Mouse (Mus musculus) hindbrain, embryonic 15.5 days (tissue): ENCODE data around the gene Agt. TPM values are rescaled to one million over a fixed set of nuclear protein-coding genes. Genes with fewer than 3 reads are reported as not detected.
A peak's percentile ranks its signal among the peaks of the same experiment; 100 is the strongest.

Experiments used
- ATAC-seq: fragments of 200-750 bp; cut with Nextera tagmentation; 2 replicates; pipeline ENCODE4 v1.8.0; 2017; ENCODE audit warnings: low read depth, moderate number of reproducible peaks, moderate TSS enrichment; ENCODE audit not compliant: low FRiP score
- H3K27ac ChIP-seq: fragments of 300-500 bp; sonication (generic); replicated peaks from 2 replicates; pipeline ENCODE4 v1.5.1; 2015; ENCODE audit warnings: mild to moderate bottlenecking, inconsistent platforms
- H3K27me3 ChIP-seq: fragments of 300-500 bp; sonication (generic); 2 replicates; pipeline ENCODE4 v1.6.1; 2015; ENCODE audit warnings: control low read depth, inconsistent platforms
- H3K36me3 ChIP-seq: fragments of 300-500 bp; sonication (generic); 2 replicates; pipeline ENCODE4 v1.6.1; 2015; ENCODE audit warnings: control low read depth, inconsistent platforms
- H3K4me1 ChIP-seq: fragments of 300-500 bp; sonication (generic); replicated peaks from 2 replicates; pipeline ENCODE4 v1.6.1; 2015; ENCODE audit warnings: control low read depth, inconsistent platforms
- H3K4me2 ChIP-seq: fragments of 300-500 bp; sonication (generic); 2 replicates; pipeline ENCODE4 v1.6.1; 2015; ENCODE audit warnings: moderate library complexity, mild to moderate bottlenecking, inconsistent platforms
- H3K4me3 ChIP-seq: fragments of 300-500 bp; sonication (generic); 2 replicates; pipeline ENCODE4 v1.5.1; 2015; ENCODE audit warnings: mild to moderate bottlenecking, inconsistent platforms
- H3K9ac ChIP-seq: fragments of 300-500 bp; sonication (generic); 2 replicates; pipeline ENCODE4 v1.6.1; 2015; ENCODE audit warnings: inconsistent platforms
- H3K9me3 ChIP-seq: fragments of 300-500 bp; sonication (generic); 2 replicates; pipeline ENCODE4 v1.6.1; 2016; ENCODE audit warnings: control low read depth, inconsistent platforms
- WGBS: fragments of 180-500 bp; shearing (Covaris S2); methylation state at CpG from one replicate; pipeline ENCODE4 v1.1.7; 2015; 5-methylcytosine and 5-hydroxymethylcytosine counted together
- polyA plus RNA-seq: library from polyadenylated mRNA; unstranded; fragments of >200 nt; fragmentation: Nextera tagmentation; extraction: Ambion mirVana; gene quantifications from 2 replicates; pipeline ENCODE4 v1.2.1, GENCODE M21; 2015

Agt gene
- polyA plus RNA-seq, 1 experiment from 2014 or later: 1.0 TPM

- H3K36me3 ChIP-seq: peaks cover 89% of the 10 kb centered on the region
- no peak for ATAC-seq
- no peak overlapping the region for H3K4me2 ChIP-seq
- WGBS: 43% methylated on average over 1 of the region's 1 CpGs
- H3K27ac ChIP-seq: 0 out of 2 replicates have a peak overlapping the region, but pooled peaks have one; percentile 26
- H3K9ac ChIP-seq: no peak overlapping the region
- H3K27me3 ChIP-seq: no peaks in the 10 kb centered on the region
- no peaks in the 10 kb centered on the region for H3K4me1 ChIP-seq
- H3K9me3 ChIP-seq: no peaks in the 10 kb centered on the region
- no peak overlapping the region for H3K4me3 ChIP-seq
Measured at GRCm38 (mm10) chr8:124548187-124548586, 21.3 kb downstream of the Agt start.

GRCm38 (mm10) chr8:124547269-124547668, 22.2 kb downstream of the Agt start:
- Histone ChIP-seq H3K36me3 (peaks cover 91% of the 10 kb centered on the region), H3K4me3 (no peak overlapping the region), H3K27ac (0 out of 2 replicates have a peak overlapping the region, but pooled peaks have one; percentile 26), H3K4me2 (no peak overlapping the region), H3K4me1 (no peaks in the 10 kb centered on the region), H3K9me3 (no peaks in the 10 kb centered on the region), H3K27me3 (no peaks in the 10 kb centered on the region), H3K9ac (no peak overlapping the region)
- WGBS: 58% methylated on average over 11 of the region's 11 CpGs
- peak; percentile 50; the same call in 1 of the 2 replicates for ATAC-seq

- H3K36me3 ChIP-seq: peaks cover 91% of the 10 kb centered on the region
Measured at GRCm38 (mm10) chr8:124546815-124547214, 22.7 kb downstream of the Agt start.

DNA sequence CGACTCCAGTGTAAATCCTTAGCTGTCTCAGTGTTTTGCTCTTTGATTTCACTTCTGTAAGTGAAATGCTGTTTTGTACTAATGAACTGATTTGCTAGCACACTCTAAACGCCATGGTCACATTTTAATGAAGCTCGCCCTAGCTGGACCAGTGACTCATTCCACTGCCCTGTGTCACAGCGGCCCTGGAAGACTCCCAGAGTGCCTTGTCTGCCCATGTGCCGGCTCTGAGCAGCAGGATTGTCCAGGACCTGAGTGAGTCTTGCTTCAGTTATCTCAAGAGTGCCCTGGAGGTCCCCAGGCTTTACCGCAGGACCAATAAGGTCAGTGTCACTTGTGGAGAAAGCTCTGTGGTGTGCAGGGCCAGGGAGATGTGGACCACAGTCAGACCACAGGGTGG, 23.1 kb downstream of the Agt start:
- 93% methylated on average over 6 of the region's 6 CpGs for WGBS
- no peak for ATAC-seq

More at GRCm38 (mm10) chr8:124546815-124547214, 22.7 kb downstream of the Agt start:
- 79% methylated on average over 7 of the region's 7 CpGs for WGBS
- no peaks in the 10 kb centered on the region for H3K9me3 ChIP-seq
- 0 out of 2 replicates have a peak overlapping the region, but pooled peaks have one; percentile 26 for H3K27ac ChIP-seq
- no peak overlapping the region for H3K4me2 ChIP-seq
- no peak overlapping the region for H3K4me3 ChIP-seq
- no peak for ATAC-seq
- H3K27me3 ChIP-seq: no peaks in the 10 kb centered on the region
- no peaks in the 10 kb centered on the region for H3K4me1 ChIP-seq
- no peak overlapping the region for H3K9ac ChIP-seq

DNA sequence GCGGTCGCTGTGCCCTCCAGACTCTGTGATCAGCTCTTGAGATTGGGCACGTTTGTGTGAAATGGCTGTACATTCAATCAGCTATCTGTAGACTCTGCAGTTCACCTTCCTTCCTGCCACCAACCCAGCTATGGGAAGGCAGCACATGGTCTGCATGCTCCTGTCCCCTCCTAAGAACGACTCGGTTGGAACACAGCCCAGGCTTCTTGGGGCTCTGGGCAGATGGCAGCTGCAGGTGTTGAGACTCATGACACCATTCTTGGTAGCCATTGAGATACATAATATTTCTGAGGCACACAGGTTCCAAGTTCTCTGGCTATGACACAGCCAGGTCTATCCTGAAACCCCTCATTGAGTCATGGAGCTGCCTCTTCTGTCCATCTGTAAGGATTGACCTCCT, 26.2 kb downstream of the Agt start:
- peaks cover 90% of the 10 kb centered on the region for H3K36me3 ChIP-seq
- H3K9ac ChIP-seq: no peak overlapping the region
- WGBS: 90% methylated on average over 5 of the region's 5 CpGs
- no peaks in the 10 kb centered on the region for H3K4me1 ChIP-seq
- no peaks in the 10 kb centered on the region for H3K27me3 ChIP-seq
- no peak overlapping the region for H3K4me2 ChIP-seq
- no peak overlapping the region for H3K27ac ChIP-seq
- H3K9me3 ChIP-seq: no peaks in the 10 kb centered on the region
- no peak for ATAC-seq
- H3K4me3 ChIP-seq: no peak overlapping the region

More for the DNA sequence above, 23.1 kb downstream of the Agt start:
- no peaks in the 10 kb centered on the region for H3K4me1 ChIP-seq
- H3K27me3 ChIP-seq: no peaks in the 10 kb centered on the region
- H3K4me3 ChIP-seq: no peak overlapping the region
- 0 out of 2 replicates have a peak overlapping the region, but pooled peaks have one; percentile 26 for H3K27ac ChIP-seq
- H3K36me3 ChIP-seq: peaks cover 91% of the 10 kb centered on the region
- H3K9me3 ChIP-seq: no peaks in the 10 kb centered on the region
- H3K4me2 ChIP-seq: no peak overlapping the region
- H3K9ac ChIP-seq: no peak overlapping the region

DNA sequence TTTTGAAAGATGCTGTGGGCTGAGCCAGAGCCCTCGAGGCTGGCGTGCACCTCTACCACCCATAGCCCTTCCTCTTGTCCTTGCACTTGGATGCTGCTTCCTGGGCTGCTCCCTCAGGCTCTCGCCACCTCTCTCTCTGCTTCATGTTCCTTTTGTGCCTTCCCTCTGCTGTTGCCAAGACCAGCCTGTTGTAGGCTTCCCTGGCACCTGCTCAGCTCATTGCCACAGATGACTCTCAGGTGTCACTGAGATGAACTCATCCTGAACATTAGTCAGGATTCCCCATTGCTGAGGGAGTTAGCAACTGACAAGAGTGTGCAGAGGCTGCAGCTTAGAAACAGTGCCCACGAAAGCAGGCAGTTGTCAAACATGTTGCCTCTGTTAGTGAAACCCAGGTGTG, 27.5 kb downstream of the Agt start:
- Histone ChIP-seq H3K4me2 (no peak overlapping the region), H3K27ac (no peak overlapping the region), H3K4me3 (no peak overlapping the region), H3K36me3 (peaks cover 90% of the 10 kb centered on the region), H3K9ac (no peak overlapping the region), H3K27me3 (no peaks in the 10 kb centered on the region), H3K9me3 (no peaks in the 10 kb centered on the region), H3K4me1 (no peaks in the 10 kb centered on the region)
- WGBS: 95% methylated on average over 4 of the region's 4 CpGs
- no peak for ATAC-seq

DNA sequence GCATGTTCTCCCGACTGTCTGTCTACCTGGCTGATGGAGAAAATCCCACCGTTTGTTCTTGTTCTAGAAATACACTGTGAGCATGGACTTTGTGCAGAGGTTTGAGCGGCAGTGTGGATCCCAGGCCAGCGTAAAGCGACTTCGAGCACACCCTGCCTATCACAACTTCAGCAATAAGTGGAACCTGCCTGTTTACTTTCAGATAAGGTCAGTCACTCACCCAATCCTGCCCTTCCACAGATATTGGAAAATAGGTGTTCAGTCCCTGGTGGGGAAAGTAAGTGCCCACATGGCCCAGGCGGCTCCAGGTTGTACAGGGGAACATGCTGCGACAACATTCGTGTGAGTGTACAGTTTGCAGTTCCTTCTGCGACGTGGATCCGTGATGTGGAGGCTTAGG, 28.6 kb downstream of the Agt start:
- H3K4me2 ChIP-seq: no peak overlapping the region
- H3K4me3 ChIP-seq: no peak overlapping the region
- H3K4me1 ChIP-seq: no peaks in the 10 kb centered on the region
- ATAC-seq: no peak
- H3K27me3 ChIP-seq: no peaks in the 10 kb centered on the region
- 97% methylated on average over 12 of the region's 12 CpGs for WGBS
- peaks cover 90% of the 10 kb centered on the region for H3K36me3 ChIP-seq
- H3K9me3 ChIP-seq: no peaks in the 10 kb centered on the region
- H3K9ac ChIP-seq: no peak overlapping the region
- H3K27ac ChIP-seq: no peak overlapping the region

GRCm38 (mm10) chr8:124535451-124535850, 34.1 kb downstream of the Agt start:
- no peaks in the 10 kb centered on the region for H3K4me1 ChIP-seq
- H3K36me3 ChIP-seq: peaks cover 84% of the 10 kb centered on the region
- no peak overlapping the region for H3K4me2 ChIP-seq
- H3K27me3 ChIP-seq: no peaks in the 10 kb centered on the region
- no peak overlapping the region for H3K4me3 ChIP-seq
- H3K9ac ChIP-seq: no peak overlapping the region
- H3K9me3 ChIP-seq: no peaks in the 10 kb centered on the region
- no peak overlapping the region for H3K27ac ChIP-seq
- no peak for ATAC-seq
- 92% methylated on average over 5 of the region's 5 CpGs for WGBS

DNA sequence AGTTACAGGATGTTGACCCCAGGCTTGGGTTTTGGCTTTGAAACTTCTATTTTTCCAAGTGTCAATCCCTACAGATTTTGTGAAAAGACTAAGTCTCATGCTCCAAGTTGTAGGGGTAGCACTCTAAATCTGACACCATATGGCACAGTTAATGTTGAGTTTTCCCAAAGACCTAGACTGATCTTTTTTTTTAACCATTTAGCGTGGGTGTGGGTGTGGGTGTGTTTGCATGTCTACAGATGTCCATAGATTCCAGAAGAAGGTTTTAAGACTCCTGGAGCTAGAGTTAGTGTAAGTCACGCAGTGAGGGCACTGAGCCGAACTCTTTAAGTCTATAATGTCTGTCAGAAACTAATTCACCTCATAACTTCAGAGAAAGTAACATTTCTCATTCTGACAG, 36.9 kb downstream of the Agt start:
- no peaks in the 10 kb centered on the region for H3K4me1 ChIP-seq
- WGBS: 95% methylated on average over 3 of the region's 3 CpGs
- peaks cover 71% of the 10 kb centered on the region for H3K36me3 ChIP-seq
- no peak for ATAC-seq
- H3K27ac ChIP-seq: no peak overlapping the region
- H3K9me3 ChIP-seq: no peaks in the 10 kb centered on the region
- H3K4me3 ChIP-seq: no peak overlapping the region
- no peaks in the 10 kb centered on the region for H3K27me3 ChIP-seq
- H3K9ac ChIP-seq: no peak overlapping the region
- H3K4me2 ChIP-seq: no peak overlapping the region

DNA sequence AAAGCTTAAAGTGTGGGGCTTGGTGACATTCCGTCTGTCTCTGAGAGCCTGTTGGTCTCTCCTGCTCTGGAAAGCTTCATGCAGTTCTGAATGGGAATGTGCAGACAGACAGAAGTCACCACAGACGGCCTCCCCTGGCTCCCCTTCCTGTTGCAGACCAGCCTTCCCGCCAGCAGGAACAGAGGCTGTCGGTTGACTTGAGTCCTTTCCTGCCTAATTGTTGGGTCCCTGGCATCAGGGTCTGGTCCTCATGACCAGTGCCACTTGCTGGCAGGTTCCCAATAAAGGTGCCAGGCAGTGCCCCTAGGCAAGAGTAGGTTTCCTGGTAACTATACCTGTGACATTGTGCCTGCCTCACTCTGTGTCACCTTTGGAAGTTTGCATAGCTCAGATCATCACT, 38.5 kb downstream of the Agt start:
- H3K27ac ChIP-seq: no peak overlapping the region
- no peaks in the 10 kb centered on the region for H3K4me1 ChIP-seq

GRCm38 (mm10) chr8:124530556-124530955, 39.0 kb downstream of the Agt start:
- Histone ChIP-seq H3K36me3 (peaks cover 71% of the 10 kb centered on the region), H3K27me3 (no peaks in the 10 kb centered on the region), H3K4me2 (no peak overlapping the region), H3K9ac (no peak overlapping the region), H3K27ac (no peak overlapping the region), H3K4me3 (no peak overlapping the region), H3K4me1 (no peaks in the 10 kb centered on the region), H3K9me3 (no peaks in the 10 kb centered on the region)
- 81% methylated on average over 7 of the region's 7 CpGs for WGBS
- ATAC-seq: 0 out of 2 replicates have a peak, but pooled peaks have one; percentile 15

More for the DNA sequence above, 38.5 kb downstream of the Agt start:
- H3K4me2 ChIP-seq: no peak overlapping the region
- WGBS: 78% methylated on average over 4 of the region's 4 CpGs
- peaks cover 71% of the 10 kb centered on the region for H3K36me3 ChIP-seq
- no peak overlapping the region for H3K4me3 ChIP-seq
- H3K9me3 ChIP-seq: no peaks in the 10 kb centered on the region
- no peak for ATAC-seq
- H3K9ac ChIP-seq: no peak overlapping the region
- no peaks in the 10 kb centered on the region for H3K27me3 ChIP-seq

DNA sequence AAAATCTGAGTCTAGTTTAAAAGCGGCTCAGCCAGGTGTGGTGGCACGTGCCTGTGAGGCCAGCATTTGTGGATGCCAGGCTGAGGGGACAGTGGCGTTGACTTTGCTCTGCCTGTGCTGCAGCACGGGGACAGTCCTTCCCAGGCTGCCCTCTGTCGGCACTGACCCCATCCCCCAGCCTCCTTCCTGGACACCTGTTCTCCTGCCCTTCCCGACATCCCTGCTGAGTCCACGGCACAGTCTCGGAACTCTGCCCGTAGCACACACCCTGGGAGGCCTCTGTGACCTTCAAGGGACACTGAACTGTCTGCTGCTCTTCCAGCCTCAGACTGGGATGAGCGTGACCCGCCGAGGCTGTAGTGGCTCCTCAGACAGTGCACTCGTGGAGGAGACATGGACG, 39.4 kb downstream of the Agt start:
- H3K36me3 ChIP-seq: peaks cover 70% of the 10 kb centered on the region
- WGBS: 83% methylated on average over 14 of the region's 14 CpGs
- H3K9ac ChIP-seq: no peak overlapping the region
- no peaks in the 10 kb centered on the region for H3K27me3 ChIP-seq
- no peak overlapping the region for H3K4me2 ChIP-seq
- H3K4me1 ChIP-seq: no peaks in the 10 kb centered on the region
- no peak for ATAC-seq
- H3K4me3 ChIP-seq: no peak overlapping the region
- H3K27ac ChIP-seq: no peak overlapping the region
- no peaks in the 10 kb centered on the region for H3K9me3 ChIP-seq

DNA sequence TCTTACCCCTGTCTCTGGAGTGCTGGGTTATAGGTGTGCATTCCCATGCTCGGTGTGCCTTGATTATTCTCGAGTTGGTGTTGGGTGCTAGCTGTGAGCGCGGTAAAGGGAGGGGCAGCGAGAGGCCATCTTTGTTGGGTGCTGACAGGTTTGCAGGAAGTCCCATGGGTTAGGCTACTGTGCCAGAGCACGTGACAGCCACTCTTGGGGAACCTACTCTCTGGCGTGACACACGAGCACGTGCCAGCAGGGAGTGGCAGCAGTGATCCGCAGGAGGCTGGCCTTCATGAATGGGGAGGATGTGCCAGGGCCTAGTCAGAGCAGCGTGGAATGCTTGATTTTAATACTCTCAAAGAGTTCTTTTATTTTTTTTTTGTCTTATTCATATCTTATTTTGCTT, 43.2 kb downstream of the Agt start:
- Histone ChIP-seq H3K27me3 (no peaks in the 10 kb centered on the region), H3K27ac (no peak overlapping the region), H3K4me3 (no peak overlapping the region), H3K4me1 (peaks cover 15% of the 10 kb centered on the region), H3K4me2 (no peak overlapping the region), H3K36me3 (peaks cover 37% of the 10 kb centered on the region), H3K9ac (no peak overlapping the region), H3K9me3 (no peaks in the 10 kb centered on the region)
- WGBS: 91% methylated on average over 11 of the region's 11 CpGs
- no peak for ATAC-seq
